Mouse (Mus musculus): ENCODE results near the gene Gpx2. TPM values are rescaled to one million over a fixed set of nuclear protein-coding genes. Genes with fewer than 3 reads are reported as not detected.

Gene Gpx2
- total and polyA plus RNA-seq, 3 experiments: not detected

- peaks cover 6 to 7% of the 10 kb centered on the region in 2 experiments; a peak in 3 of 4 replicates for H3K4me1 ChIP-seq (ENCODE audit: control insufficient read depth in 1 of 2, insufficient read depth in 2 of 2)
- H3K27me3 ChIP-seq (replicated peaks): peaks cover 5% of the 10 kb centered on the region
- no peak overlapping the region for H3K9ac ChIP-seq (ENCODE audit: insufficient read depth, low read depth)
- no peaks in the 10 kb centered on the region for H3K79me2 ChIP-seq (replicated peaks; ENCODE audit: control insufficient read depth, extremely low read depth, insufficient read depth, poor library complexity, severe bottlenecking)
- peak; percentile 58 for DNase-seq (ENCODE audit: extremely low read depth)
- no peak overlapping the region for H3K4me3 ChIP-seq (replicated peaks in 1 of 3; ENCODE audit: low read depth in 2 of 3, low read length in 2 of 3, poor library complexity in 1 of 3)
- H3K36me3 ChIP-seq (replicated peaks in 1 of 2; ENCODE audit: control insufficient read depth in 1 of 2, insufficient read depth in 1 of 2, low read length in 1 of 2): no peaks in the 10 kb centered on the region
- dilution Hi-C loops (cut with MboI; ENCODE audit: extremely low pct_ligation_motif_present, extremely low pct_unique_long_range_greater_than_20kb, low sequenced_read_pairs) (no loop called here), in situ Hi-C loops (cut with MboI; ENCODE audit: low pct_ligation_motif_present, low pct_unique_long_range_greater_than_20kb, low sequenced_read_pairs) (no loop called here)
- peak overlapping the region; percentile 64 for H3K4me2 ChIP-seq (ENCODE audit: insufficient read depth, low read depth, poor library complexity, severe bottlenecking)
- H3K9me3 ChIP-seq (replicated peaks; ENCODE audit: low read length): peaks cover 3% of the 10 kb centered on the region
- no peak overlapping the region for H3K27ac ChIP-seq (ENCODE audit: insufficient read depth, low read depth)
- TF ChIP-seq CHD1 (IDR thresholded peaks at IDR 0.05; ENCODE audit: low read depth, low read length) (no peak), ELF1 (IDR thresholded peaks at IDR 0.05; ENCODE audit: low read depth, low read length) (no peak), BHLHE40 (IDR thresholded peaks at IDR 0.05; ENCODE audit: low read depth, low read length) (no peak), MXI1 (IDR thresholded peaks at IDR 0.05; ENCODE audit: low read depth, low read length) (no peak), CTCF (conservative IDR thresholded peaks at IDR 0.05 in 1 of 2, IDR thresholded peaks at IDR 0.05 in 1 of 2; ENCODE audit: low read depth in 2 of 2, low read length in 2 of 2) (peak; percentile 40 to 74), RCOR1 (conservative IDR thresholded peaks at IDR 0.05; ENCODE audit: low read depth, low read length) (no peak), CHD2 (IDR thresholded peaks at IDR 0.05; ENCODE audit: low read length) (no peak; the same call in 1 of the 2 replicates), RAD21 (IDR thresholded peaks at IDR 0.05; ENCODE audit: low read depth, low read length) (peak; percentile 58), MAZ (IDR thresholded peaks at IDR 0.05; ENCODE audit: low read depth, low read length) (no peak), TCF12 (IDR thresholded peaks at IDR 0.05; ENCODE audit: low read depth, low read length) (no peak), E2F4 (IDR thresholded peaks at IDR 0.05; ENCODE audit: insufficient replicate concordance, low read depth, low read length) (no peak), SIN3A (IDR thresholded peaks at IDR 0.05; ENCODE audit: low read length) (no peak), ZMIZ1 (IDR thresholded peaks at IDR 0.05; ENCODE audit: low read depth, low read length) (no peak), MYC (IDR thresholded peaks at IDR 0.05; ENCODE audit: low read depth, low read length) (no peak), JUND (conservative IDR thresholded peaks at IDR 0.05; ENCODE audit: low read depth, low read length) (no peak), IRF4 (IDR thresholded peaks at IDR 0.05; ENCODE audit: low read depth, low read length) (0 out of 2 replicates have a peak, but pooled peaks have one; percentile 3), ZNF384 (IDR thresholded peaks at IDR 0.05; ENCODE audit: low read depth, low read length) (no peak), NRF1 (IDR thresholded peaks at IDR 0.05; ENCODE audit: low read depth, low read length) (peak; percentile 61; the same call in 1 of the 2 replicates), USF2 (conservative IDR thresholded peaks at IDR 0.05; ENCODE audit: low read depth, low read length) (no peak), JUN (IDR thresholded peaks at IDR 0.05; ENCODE audit: insufficient read depth, low read depth, low read length) (no peak), MAX (IDR thresholded peaks at IDR 0.05; ENCODE audit: low read length) (no peak), KAT2A (IDR thresholded peaks at IDR 0.05; ENCODE audit: insufficient replicate concordance, low read length) (no peak), EP300 (IDR thresholded peaks at IDR 0.05; ENCODE audit: low read length) (no peak), SMC3 (IDR thresholded peaks at IDR 0.05; ENCODE audit: low read depth, low read length) (peak; percentile 57), ETS1 (conservative IDR thresholded peaks at IDR 0.05; ENCODE audit: low read depth, low read length) (no peak)
Measured at GRCm38 (mm10) chr12:76752652-76753318, 42.6 kb downstream of the Gpx2 start.

Measured in CH12.LX (cell line).